Mouse (Mus musculus) lung, postnatal 0 days (tissue): Measurements from ENCODE around the gene Fam126b.
"Not testable (repeated sequence)": the region's sequence is repeated elsewhere in the genome, so short reads cannot be mapped to it uniquely, and the experiment has no call there.

Experiments used
- CTCF ChIP-seq: IDR thresholded peaks from 2 replicates; pipeline ENCODE4 v1.5.1; 2016; ENCODE audit warnings: antibody characterized with exemption, mild to moderate bottlenecking
- EP300 ChIP-seq: IDR thresholded peaks from 2 replicates; pipeline ENCODE4 v1.6.1; 2016; ENCODE audit warnings: antibody characterized with exemption, mild to moderate bottlenecking, control low read depth

- not testable (repeated sequence) for TF ChIP-seq CTCF, EP300
These were observed 42.7 kb upstream of the Fam126b start for GRCm38 (mm10) chr1:58628847-58629246.
